Mouse (Mus musculus): ENCODE results near the gene Wnt11.

DNA sequence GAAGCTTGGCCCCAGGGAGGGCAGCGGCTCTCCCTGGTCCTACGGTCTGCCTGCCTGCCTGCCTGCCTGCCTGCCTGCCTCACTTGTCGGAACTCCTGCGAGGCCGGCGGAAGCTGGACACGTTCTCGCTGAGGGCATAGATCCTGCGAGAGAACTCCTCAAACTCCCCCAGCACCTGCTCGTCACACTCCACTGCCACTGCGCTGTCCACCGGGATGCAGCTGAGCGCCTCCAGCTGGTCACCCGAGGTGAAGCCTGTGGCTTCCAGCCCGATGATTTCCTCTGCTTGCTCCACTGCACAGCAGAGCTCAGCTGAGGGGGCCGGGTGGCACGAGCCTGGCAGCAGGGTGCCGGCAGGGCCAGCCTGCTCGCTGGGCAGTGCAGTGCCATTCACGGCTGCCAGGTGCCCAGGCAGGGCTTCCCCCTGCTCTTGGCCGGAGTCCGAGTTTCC, 52.9 kb downstream of the Wnt11 start:
- TF ChIP-seq E2F4 (IDR thresholded peaks at IDR 0.05; ENCODE audit: insufficient read depth) (no peak), POLR2A (IDR thresholded peaks at IDR 0.05; ENCODE audit: insufficient read length, low read depth) (no peak), USF1 (IDR thresholded peaks at IDR 0.05; ENCODE audit: low read depth) (no peak), REST (IDR thresholded peaks at IDR 0.05; ENCODE audit: insufficient read depth, insufficient read length) (no peak), TCF12 (IDR thresholded peaks at IDR 0.05; ENCODE audit: insufficient read depth, poor library complexity, severe bottlenecking) (no peak)
